Mouse (Mus musculus) c-Kit-negative CD71-positive TER-119-positive erythroid progenitor cells, embryonic 14.5 days (primary cell): Measurements from ENCODE around the gene Olfr766-ps1.
"Not testable (repeated sequence)": the region's sequence is repeated elsewhere in the genome, so short reads cannot be mapped to it uniquely, and the experiment has no call there.

Experiments used
- DNase-seq: peaks from one replicate; pipeline ENCODE4 v3.0.0-alpha.2; 2013; ENCODE audit warnings: low read depth, low spot score

The Olfr766-ps1 gene

GRCm38 (mm10) chr10:129068877-129069276, at the start of gene Olfr766-ps1:
Olfr766-ps1 (minus strand) TSS chr10:129068977.
- no peak for DNase-seq

DNA sequence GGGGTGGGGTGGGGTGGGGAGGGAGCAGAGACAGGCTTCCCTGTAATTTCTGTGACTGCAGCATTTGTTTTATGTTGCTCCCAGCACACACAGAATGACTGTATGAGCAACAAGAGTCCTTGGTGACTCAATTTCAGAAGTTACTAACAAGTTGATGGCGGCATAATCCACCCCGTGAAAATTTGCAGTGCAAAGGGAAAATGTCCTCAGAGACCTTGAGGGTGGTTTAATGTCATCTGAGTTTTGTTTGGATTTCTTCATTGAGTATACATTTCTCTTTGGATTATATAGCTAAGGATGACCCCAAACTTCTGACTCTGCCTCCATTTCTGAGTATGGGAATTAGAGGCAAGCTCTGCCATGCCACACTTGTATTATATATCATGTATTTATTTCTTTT, 49.0 kb upstream of the Olfr766-ps1 start, which contains the start of gene Olfr769:
Gene Olfr769, minus strand, starts transcription at position 101 of the 400 bp plus-strand sequence.
- no peak for DNase-seq

DNA sequence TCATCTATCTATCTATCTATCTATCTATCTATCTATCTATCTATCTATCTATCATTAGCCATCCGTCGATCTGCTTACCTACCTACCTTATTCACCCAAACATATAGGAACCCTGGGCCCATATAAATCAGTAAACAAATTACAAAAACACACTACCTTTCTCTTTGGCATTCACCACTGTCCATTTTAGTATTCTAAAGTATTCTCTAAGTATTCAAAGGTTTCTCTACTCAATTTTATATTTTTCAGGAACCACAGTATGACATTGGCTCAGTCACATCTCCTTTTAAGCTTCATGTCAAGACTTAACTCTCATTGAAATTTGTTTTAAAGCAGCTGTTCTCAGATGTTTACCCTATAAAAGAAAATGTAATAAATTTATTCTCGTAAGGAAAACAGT, 46.4 kb upstream of the Olfr766-ps1 start:
- no peak for DNase-seq

DNA sequence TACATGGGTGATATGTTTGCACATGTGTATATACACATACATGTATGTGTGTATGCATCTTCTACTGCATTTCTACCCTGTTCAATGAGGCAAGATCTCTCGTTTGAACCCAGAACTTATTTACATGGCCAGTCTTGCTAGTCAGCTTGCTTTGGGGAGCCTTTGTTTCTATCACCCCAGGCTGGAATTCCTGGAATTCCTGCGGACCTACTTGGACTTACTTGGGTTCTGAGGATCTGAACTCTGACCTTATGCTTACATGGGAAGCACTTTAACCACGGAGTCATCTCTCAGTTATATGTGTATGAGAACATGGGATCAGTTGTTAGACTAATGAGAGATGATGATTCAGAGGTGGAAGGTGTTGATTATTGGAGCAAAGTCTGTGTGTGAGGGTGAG, 32.5 kb upstream of the Olfr766-ps1 start:
- DNase-seq = no peak

GRCm38 (mm10) chr10:129099275-129099674, 30.5 kb upstream of the Olfr766-ps1 start, which contains the start of gene Olfr768:
Olfr768 (minus strand) TSS chr10:129099375.
- no peak for DNase-seq

DNA sequence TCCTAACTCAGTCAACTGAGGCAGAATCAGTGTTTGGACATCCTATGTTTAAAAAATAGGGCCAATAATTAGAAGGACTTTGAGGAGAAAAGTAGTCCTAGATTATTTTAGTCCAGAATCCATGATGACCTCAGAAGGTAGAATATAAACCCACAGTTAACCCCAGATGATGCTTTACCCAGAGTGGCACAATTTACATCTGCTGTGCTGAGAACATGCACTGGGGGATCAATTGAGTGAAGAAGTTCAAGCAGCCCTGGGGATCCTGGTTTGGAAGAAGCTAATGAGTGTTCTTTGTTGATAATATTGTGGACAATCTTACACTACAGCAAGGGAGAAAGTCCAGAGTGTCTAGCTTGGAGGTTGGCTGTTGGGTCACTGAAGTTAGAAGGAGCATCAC, 14.0 kb upstream of the Olfr766-ps1 start, which contains the start of gene Olfr767:
Gene Olfr767, minus strand, starts transcription at position 101 of the 400 bp plus-strand sequence.
- DNase-seq = not testable (repeated sequence)

GRCm38 (mm10) chr10:129049898-129050297, 18.9 kb downstream of the Olfr766-ps1 start, which contains the start of gene Olfr765:
Olfr765 (minus strand) TSS chr10:129049998.
- DNase-seq = not testable (repeated sequence)

GRCm38 (mm10) chr10:129039796-129040195, 29.0 kb downstream of the Olfr766-ps1 start, which contains the start of gene Olfr764-ps1:
Olfr764-ps1 (minus strand) TSS chr10:129039896.
- no peak for DNase-seq

DNA sequence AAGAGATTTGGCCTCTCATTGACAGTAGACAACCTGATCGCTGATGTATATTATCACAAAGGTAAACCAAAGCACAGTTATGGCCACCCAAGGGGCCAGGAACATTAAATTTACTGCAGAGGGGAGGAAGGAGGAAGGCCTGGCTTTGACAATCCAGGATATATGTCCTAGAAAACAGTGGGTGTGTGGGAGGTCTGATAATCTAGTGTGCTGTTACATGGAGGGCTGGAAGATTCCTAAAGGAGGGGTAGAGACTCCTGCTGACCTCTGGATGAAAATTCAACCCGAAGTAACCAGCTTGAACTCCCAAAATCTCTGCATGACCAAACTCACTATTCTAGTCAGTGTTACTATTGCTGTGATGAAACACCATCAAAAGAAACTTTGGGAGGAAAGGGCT, 40.4 kb downstream of the Olfr766-ps1 start:
- DNase-seq = no peak

DNA sequence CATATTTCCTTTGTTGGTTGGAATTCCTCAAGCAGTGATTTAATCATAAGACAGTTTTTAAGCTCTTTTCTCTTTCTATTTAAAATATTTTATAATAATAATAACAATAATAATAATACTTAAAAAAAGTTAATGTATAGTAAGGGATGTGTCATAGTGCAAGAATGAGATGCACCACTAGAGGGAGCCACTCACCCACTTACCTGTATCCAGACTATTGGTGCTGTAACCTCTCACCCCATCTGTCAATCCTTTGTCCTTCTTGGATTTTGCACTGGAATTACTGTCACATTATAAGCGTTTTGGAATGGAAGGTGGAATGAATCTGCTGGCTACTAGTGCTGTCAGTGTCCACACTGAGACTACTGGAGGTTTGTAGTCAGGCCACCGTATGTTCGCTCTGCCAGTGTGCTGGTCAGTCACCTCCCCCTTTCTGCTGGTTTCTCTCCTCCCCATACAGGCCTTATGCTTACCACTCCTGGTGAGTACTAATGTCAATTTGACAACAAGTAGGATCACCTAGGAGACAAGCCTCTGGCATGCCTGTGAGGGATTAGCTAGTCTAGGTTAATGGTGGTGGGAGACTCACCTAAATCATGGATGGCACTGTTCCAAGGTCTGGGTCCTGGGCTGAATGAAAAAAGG, 42.6 kb downstream of the Olfr766-ps1 start:
- DNase-seq = peak; percentile 29

DNA sequence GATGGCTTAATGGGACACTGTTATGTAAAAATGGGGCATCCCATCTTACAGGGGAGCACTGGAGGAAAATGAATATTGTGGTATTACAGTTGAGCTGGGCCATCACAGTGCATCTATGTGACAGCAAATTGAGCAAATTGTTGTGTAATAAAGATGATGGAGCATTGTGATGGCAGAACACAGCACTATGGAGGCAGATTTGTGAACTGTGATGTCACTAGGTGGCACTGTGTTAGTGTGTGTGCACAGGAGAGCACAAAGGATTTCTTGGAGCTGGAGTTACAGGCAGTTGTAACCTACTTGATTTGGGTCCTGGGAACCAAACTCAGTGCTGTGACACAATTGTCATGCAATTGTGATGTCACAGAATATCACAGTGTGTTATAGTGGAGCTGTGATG, 45.5 kb downstream of the Olfr766-ps1 start:
- DNase-seq = no peak

- no peak for DNase-seq
These were observed 54.3 kb downstream of the Olfr766-ps1 start for GRCm38 (mm10) chr10:129014477-129014876.
